Mouse (Mus musculus) heart, postnatal 0 days (tissue): ENCODE results near the gene Ralbp1.

Source experiments
- CTCF ChIP-seq: IDR thresholded peaks from 2 replicates; pipeline ENCODE4 v1.5.1; 2016; ENCODE audit warnings: antibody characterized with exemption, control low read depth, low read depth
- EP300 ChIP-seq: IDR thresholded peaks from 2 replicates; pipeline ENCODE4 v1.6.1; 2016; ENCODE audit warnings: antibody characterized with exemption, low read depth

DNA sequence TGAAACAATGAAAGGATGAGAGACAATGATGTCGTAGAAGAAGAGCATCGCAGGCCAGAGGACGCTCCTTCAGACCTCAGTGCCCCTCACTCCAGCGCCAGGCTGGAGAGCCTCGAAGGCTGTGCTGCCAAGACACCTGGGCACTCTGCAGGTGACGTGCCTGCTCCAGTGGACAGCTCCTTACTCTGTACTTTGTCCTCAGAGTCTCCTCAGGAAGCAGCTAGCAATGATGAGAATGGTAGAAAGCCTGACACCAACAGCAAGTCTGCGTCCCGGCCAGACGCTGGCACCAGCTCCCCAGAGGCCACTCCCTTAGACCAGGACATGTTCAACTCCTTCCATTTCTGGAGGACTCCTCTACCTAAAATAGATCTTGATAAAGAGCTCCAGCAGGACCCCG is 61.4 kb downstream of the Ralbp1 start:
- TF ChIP-seq CTCF, result no peak
- TF ChIP-seq EP300, result no peak
